Mouse (Mus musculus) megakaryocyte-erythroid progenitor cell, adult 5-6 weeks (primary cell): ENCODE results near the gene Mybphl. TPM values are rescaled to one million over a fixed set of nuclear protein-coding genes. Genes with fewer than 3 reads are reported as not detected.

Experiments
- ATAC-seq: replicated peaks from 2 replicates; pipeline ENCODE4 v1.8.0; 2016; ENCODE audit warnings: mild to moderate bottlenecking, inconsistent platforms; ENCODE audit not compliant: severe bottlenecking, poor library complexity, low FRiP score, low TSS enrichment
- total RNA-seq, 2 experiments: library from RNA; stranded (forward) in 1 of 2; stranded (reverse) in 1 of 2; fragments of 200-1000, 215-1000 nt in 1 of 2; fragments of >200 nt in 1 of 2; fragmentation: Nextera tagmentation in 1 of 2; gene quantifications; 2 replicates each; pipeline ENCODE4 v1.2.3; 2014 to 2017

Gene Mybphl
- not detected in 2 replicates for total RNA-seq (2014; fragmentation: Nextera tagmentation)
- total RNA-seq (2017), result not detected in 2 replicates

DNA sequence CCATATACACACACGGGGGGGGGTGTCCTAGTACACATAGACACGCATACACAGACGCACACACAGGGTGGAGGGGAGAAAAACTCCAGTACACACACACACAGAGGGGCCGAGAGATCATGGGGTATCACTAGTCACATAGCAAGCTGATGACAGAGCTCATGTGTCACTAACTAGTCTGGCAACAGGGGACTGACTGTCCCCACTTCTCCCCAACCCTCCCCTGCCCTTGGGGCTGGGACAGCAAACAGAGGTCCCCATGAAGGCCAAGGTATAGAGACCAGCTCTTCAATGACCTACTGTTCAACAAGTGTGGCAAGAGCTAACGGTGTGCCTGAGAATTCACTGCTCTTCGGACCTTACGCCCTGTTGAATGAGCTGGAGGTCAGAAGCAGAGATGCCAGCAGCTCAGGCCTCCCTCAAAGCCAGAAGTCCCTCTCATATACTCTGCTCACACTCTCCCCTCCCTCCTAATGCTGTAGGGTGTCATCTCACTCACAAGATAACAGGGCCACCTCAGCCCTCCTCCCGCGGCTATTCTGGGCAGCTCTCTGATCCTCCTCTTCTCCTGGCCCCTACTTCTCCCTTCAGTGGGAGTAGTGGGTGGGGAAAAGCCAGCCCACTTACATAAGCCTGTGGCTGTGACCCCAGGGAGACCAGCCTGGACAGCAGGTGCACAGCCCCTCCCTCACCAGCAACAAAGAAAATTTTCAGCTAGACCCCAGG is at the start of gene Mybphl:
Gene Mybphl (plus strand): TSS at position 642 of the 726 bp plus-strand sequence.
- ATAC-seq, result no peak

DNA sequence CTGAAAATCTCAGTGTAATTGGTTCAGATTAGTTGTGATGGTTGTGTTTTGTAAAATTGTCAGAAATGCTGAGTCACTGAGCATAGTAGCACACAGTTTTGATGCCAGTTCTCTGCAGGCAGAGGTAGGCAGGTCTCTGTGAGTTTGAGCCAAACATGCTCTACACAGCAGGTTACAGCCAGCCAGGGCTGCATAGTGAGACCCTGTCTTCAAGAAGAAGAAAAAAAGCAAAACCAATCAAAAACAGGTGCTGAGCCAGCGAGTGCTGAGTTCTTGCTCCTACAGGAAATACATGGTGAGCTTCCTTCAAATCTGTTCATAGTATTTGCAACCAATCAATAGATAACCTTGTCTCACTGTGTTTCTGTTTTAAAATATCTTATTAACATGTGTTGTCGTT is 46.2 kb upstream of the Mybphl start:
- ATAC-seq, result no peak

DNA sequence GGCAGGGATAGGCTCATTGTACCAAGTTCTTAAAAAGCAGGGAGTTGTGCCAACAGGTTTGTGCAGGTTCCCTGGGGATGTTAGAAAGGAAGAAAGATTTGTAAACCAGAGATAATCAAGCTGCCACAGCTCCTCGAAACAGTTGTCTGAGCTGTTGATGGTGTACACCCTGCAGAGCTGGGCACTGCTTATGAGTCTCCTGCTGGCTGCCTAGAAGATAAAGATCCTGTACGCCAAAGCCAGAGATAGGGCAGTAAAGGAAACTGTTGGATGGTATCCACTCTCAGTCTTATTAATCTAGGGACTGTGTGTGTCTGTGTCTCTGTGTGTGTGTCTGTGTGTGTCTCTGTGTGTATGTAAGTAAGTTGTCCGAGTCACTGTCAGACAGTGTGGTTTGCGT is 43.0 kb upstream of the Mybphl start:
- ATAC-seq, result 0 out of 2 replicates have a peak, but pooled peaks have one; percentile 35

DNA sequence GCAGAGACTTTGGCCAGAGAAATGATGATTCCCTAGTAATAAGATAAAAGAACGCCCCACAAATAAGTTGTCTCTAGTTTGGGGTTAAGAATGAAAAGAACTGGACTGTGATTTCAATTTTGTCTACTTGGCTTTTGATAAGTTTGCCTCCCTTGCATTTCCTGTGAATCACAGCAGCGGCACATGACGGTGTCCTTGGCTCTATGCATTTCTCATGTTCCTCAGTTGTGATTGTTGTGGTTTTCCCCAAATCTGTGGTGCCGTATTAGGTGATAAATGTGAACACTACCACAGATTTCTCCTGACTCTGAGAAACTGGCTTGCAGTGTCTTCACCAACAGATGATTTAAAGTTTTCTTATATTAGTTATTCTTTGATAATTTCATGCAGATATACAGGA is 42.6 kb upstream of the Mybphl start:
- no peak for ATAC-seq

GRCm38 (mm10) chr3:108322962-108323361 is 41.7 kb upstream of the Mybphl start:
- ATAC-seq, result peak; percentile 97

DNA sequence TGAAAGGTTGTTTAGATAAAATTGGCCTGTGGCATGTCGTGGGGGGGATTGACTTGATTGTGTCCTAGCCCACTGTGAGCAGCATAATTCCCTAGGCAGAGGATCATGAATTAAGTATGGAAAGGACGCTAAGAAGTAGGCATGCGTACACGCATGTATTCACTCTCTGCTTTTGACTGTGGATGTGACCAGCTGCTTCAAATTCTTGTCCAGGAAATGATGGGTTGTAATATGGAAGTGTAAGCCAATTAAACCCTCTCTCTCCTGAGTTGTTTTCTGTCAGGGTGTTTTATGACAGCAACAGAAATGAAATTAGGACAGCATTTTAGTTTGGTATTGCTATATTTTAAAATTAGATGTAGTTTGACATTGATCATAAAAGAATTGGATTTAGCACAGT is 39.9 kb upstream of the Mybphl start:
- ATAC-seq, result no peak

DNA sequence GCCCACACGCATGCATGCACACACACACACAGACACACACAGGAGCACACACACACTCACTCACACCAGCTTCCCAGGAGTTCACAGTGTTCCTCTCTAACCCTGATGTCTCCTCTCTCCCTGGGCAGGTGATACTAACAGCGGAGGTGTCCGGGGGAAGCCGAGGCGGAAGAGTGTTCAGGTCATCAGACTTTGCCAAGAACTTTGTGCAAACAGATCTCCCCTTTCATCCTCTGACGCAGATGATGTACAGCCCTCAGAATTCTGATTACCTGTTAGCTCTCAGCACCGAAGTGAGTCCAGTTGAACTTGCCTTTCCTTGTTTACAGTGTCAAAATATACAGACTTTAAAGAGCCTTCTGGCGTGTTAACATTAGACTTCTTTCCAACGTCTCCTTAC is 39.2 kb upstream of the Mybphl start:
- ATAC-seq, result no peak

DNA sequence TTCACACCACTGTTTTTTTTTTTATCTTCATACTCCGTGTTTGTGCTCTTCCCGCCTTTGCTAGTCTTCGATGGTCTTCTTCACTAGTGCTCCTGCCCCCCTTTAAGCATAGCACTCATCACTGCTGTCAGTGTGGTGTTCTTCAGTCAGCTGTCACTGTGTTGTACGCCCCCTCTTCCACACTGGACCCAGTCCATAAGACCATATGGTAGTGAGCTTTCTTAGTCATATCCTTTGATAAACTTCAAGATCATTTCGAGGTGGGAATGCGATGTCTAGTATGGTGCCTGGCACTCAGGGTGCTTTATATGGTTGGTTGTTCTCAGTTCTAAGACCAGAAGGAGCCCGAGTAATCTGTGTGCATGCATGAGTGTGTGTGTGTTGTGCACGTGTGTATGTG is 37.4 kb upstream of the Mybphl start:
- no peak for ATAC-seq

DNA sequence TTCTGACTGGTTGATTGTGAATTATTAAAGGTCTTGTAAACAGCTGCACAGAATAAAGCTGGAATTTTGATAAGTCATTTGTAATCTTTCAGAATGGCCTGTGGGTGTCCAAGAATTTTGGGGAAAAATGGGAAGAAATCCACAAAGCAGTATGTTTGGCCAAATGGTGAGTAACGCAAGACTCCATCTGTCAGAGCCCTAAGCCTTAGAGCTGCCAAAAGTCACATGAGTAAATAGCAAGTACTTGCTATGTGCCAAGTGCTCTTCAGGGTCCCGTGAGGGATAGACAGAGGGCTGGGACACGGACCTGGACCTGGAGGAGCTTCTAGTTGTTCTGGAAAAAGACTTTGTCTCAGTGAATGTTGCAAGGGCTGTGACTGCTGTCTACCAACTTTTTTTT is 36.8 kb upstream of the Mybphl start:
- peak; percentile 16; the same call in 1 of the 2 replicates for ATAC-seq

- peak; percentile 86 for ATAC-seq
Measured at GRCm38 (mm10) chr3:108328441-108328841, 36.3 kb upstream of the Mybphl start.

DNA sequence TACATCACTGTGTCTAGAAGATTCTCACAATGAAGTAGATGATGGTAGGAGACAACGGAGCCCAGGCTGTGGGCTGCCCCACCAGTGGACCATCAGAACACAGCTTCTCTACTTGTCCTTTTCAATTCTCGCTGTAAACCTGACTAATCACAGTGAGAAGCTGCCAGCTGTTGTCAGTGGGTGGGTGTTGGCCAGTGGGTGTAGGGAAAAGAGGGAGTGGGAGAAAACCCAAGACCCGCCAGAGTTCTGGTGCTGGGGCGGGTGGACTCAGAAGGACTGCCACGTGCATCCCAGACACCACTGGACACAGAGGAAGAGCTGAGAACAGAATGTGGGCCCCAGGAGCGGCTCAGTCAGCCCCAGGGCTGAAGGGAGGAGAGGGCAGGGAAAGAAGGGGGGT is 33.9 kb upstream of the Mybphl start:
- no peak for ATAC-seq

GRCm38 (mm10) chr3:108336878-108337277 is 27.8 kb upstream of the Mybphl start:
- ATAC-seq, result no peak

DNA sequence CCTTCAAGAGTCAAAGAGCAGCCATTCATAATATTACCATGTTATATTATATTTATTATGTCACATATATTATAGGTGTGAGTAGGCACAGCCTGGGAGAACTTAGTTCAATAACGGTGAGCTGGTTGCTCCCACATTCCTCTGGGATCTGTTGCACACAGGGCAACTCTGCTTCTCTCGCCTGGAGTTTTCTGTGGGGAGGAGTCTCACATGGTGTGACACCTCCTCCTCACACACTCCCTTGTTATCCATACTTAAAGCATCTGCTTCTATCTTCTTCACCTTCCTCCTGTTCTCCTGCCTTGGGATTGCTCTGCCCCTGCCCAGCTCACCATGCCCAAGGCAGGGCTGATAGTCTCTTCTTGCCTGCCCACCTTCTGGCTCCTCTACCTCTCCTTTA is 23.7 kb upstream of the Mybphl start:
- ATAC-seq, result no peak

DNA sequence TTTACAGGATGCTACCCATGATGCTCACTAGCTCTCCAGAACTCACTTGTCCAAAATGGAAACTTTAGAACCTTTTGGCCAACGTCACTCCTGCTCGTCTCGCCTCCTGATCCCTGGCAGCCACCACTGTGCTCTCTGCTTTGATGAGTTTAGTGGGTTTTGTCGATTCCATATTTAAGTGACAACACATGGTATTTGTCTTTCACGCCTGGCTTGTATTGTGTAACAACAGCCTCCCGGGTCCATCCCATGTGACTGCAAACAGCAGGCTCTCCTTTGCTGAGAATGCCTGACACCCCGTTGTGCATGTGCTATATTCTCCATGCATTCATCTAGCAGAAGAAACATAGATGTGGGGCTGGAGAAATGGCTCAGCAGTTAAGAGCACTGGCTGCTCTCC is 22.5 kb upstream of the Mybphl start:
- no peak for ATAC-seq

GRCm38 (mm10) chr3:108345855-108346254 is 18.9 kb upstream of the Mybphl start:
- ATAC-seq, result no peak

- no peak for ATAC-seq
Measured at GRCm38 (mm10) chr3:108348376-108348775, 16.3 kb upstream of the Mybphl start.

- no peak for ATAC-seq
Measured at GRCm38 (mm10) chr3:108355245-108355644, 9.5 kb upstream of the Mybphl start.

DNA sequence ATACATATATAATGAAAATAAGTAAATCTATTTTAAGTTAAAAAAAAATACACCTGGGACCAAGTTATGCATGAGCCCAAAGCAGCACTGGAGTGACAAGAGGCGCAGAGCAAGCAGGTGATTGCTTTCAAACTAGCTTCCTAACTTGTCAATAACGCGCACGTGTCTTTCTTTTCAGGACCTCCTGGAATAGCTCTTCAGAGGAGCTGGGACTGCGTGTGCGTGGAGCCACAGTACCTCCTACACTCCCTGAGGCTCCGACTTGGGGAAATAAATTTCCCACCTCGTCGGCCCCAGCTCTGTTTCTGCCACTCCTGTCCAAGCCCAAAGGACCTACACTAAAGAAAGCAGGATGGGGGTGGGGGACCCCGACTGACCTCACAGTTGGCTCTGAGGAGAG is 7.7 kb upstream of the Mybphl start:
- ATAC-seq, result no peak

DNA sequence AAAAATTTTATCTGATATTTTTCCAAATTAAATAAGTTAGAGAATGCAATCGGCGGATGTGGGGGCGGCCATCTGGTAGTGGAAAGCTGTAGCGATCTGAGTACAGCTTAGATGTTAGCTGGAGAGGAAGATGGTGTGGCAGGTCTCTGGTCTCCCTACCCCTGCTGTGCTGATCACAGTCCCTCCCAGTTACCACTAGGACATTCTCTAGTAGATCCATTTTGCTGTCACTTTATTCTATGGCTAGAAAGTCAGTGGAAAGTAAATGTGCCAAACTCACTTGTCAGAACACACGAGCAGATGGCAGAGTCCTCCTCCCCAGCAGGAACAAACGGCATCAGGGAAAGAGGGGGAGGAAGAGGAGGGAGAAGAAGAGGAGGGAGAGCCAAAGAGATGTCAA is 6.3 kb upstream of the Mybphl start:
- no peak for ATAC-seq

GRCm38 (mm10) chr3:108360894-108361293 is 3.8 kb upstream of the Mybphl start:
- ATAC-seq, result no peak

DNA sequence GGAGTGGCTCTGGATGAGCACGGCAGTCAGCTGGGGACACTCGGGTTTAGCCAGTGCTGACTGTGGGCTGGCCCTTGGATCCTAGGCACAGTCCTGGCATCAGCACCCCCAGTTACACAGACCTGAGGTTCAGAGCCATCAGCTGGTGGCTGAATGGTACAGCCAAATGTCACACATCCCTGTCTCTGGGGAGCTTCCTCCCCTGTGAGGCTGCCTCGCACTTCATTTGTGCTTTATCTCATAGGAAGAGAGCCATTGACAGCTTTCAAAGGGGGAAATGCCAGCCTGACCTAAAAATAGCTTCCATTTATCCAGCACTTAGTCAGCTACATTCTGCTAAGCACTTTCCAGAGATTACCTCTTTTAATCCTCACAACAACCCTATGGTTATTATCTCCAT is 1.1 kb upstream of the Mybphl start:
- no peak for ATAC-seq

GRCm38 (mm10) chr3:108367173-108367572 is 2.5 kb downstream of the Mybphl start:
- ATAC-seq, result no peak
